Mouse (Mus musculus) left cerebral cortex, postnatal 4 days (tissue): ENCODE measurements around the gene Zbtb16. TPM values are rescaled to one million over a fixed set of nuclear protein-coding genes. Genes with fewer than 3 reads are reported as not detected.

ENCODE experiments used
- DNase-seq: peaks from one replicate; pipeline ENCODE4 v3.0.0-alpha.2; 2022
- intact Hi-C: fragments of 180-260 bp; cut with DNase I; formaldehyde crosslinking; loops from one replicate; pipeline ENCODE4 v1.15.1; 2025
- total RNA-seq, 2 experiments: library from RNA; stranded (reverse); gene quantifications; 2 replicates each; pipeline ENCODE4 v1.2.3; 2021

The Zbtb16 gene
- total RNA-seq, 2 experiments from 2014 or later: 28.9 to 29.6 TPM

DNA sequence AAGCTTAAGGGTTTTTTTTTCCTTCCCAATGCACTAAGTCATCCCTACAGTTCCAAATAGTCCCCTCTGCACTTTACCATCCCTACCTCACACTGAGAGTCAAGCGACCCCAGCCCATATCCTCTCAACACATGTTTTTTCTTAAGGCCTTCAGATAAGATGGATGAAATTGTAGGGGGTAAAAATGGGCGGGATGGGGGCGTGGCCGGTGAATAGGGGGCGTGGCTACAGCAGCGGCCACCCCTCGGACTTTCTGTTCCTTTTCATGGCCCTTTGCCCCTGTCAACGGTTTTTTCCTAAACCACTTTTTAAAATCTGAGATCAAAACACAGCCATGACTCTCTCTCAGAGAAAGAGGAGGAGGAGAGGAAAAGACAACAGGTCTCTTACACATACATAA lies 181.3 kb downstream of the Zbtb16 start:
- no peak for DNase-seq
- intact Hi-C loops: no loop called here

DNA sequence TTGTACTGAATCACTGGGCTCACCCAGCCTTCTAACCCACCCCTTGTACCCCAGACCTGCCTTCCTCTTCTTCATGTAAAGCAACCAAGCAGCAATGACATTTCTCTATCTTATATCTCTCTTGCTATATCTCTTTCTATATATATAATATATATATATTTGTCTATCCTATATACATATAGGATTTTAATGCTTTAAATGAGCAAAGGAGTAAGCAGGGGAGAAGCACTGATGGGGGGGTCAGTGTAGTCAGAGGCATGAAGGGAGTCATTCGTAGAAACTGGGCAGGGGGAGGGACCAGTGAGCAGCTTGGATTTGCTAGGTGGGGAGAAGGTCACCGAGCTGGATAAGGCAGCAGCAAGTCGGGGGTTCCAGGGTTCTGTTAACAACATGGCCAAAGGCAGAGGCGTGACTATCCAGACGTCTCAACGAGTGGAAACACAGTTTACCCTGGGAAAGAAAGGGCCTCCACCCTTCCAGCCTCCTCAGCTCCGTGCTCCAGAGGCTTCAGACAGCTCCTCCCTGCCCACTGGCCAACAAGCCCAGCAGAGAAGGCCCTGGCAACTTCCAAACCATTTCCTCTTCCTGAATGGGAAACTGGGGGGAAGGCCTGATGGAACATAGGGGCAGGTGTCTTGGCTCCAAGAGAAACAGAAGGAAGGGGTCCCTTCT lies 182.5 kb downstream of the Zbtb16 start:
- intact Hi-C loops: no loop called here

DNA sequence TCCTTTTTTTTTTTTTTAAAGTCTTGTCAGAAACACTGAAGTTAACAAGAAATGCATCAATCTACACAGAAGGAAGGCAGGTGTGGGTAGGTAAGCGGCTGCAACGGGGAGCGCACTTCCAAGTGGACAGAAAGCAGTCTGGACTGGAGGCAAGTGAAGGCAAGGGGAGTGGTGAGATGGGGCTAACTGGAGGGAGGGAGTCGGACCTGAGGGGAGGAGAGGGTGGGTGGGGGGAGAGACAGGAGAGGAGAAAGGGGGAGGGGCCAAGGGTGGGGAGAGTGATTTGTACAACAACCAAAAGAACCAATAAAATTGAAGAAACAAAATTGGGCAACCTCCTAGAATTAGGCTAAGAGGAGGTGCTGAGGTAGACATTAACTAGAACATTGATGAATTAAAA lies 184.0 kb downstream of the Zbtb16 start:
- no peak for DNase-seq
- intact Hi-C loops: no loop called here

More for the DNA sequence above, 182.5 kb downstream of the Zbtb16 start:
- DNase-seq: no peak

DNA sequence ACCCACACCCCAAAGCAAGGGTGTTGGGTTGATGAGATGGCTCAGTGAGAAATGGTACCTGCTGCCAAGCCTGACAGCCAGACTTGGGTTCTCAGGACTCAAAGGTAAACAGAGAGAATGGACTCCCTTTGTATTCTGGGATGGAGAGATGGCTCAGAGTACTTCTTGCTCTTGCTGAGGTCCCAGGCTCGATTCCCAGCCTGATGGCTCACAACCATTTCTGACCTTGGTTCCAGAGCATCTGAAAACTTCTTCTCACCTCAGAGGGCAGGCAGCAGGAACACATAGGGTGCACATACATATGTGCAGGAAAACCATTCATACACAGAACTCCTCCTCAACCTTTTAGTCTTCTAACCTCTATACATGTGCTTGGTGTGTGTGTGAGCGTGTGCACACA lies 185.2 kb downstream of the Zbtb16 start:
- intact Hi-C loops: no loop called here
- DNase-seq: no peak

DNA sequence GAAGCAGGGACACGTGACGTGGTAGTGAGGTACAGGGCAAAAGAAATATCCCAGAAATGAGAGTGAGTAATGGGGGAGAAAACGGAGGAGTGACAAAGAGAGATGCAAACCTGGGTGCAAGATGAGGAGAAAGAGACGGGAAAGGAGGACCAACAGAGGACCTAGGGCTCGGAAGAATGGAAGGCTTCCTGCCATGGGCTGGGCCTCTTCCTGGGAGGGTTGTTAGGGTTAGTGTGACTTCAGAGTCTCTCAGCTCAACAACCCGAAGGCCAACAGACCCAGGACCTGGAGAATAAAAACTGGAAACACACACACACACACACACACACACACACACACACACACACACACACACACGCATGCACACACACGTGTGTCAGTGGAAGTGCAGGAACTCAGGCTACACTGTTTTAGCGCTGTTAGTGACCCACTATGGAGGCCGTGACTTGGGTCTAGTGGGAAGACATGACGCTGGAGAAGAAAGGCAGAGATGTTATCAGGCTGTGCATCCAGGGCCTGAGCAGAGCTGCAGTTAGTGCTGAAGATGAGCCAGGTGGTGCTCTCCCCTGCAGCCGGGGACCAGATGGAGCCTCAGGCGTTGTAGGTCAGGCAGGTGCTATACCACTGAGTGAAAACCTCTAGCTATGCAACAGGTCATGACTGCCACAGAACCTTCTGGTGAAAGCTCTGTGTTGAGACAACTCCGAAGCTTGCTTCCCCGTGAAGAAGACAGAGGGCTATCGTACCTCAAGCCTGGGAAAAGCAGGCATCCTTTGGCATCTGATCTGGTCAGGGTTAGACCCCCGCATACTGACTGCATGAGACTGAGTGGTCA lies 186.0 kb downstream of the Zbtb16 start:
- DNase-seq: no peak
- intact Hi-C loops: loop anchor here (2.0 to 5.0 kb wide), 3 partner anchors 245 to 402 kb away; no protein-coding TSS in a partner anchor

DNA sequence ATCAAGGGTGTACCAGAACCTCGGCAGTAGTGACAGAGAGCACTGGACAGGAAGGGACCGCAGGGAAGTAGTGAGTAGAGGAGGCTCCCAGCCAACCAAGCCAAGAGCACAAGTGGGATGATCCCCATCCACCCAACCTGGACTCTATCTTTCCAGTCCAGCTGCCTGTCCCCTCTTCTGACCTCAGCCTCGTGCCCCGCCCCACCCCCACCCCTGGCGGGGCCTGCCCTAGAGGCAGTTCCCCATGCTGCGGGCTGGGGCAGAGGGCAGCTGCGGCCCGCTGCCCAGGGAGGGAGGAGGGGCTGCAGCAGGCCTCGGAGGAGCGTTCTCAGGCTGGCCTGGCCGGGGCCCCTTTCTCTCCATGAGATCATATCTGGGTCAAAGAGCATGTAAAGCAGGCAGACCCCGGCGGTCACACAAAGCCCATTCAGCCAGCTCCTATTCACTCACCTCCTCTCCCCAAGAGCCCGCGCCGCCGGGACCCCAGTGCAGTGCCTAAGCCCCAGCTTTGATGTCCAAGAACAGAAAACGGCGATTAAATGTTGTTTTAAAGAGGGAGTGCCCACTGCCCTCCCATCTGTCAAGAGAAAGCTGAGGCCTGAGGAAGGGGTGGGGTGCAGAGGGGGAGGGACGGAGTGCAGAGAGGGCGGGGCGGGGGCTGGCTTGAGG lies 186.8 kb downstream of the Zbtb16 start:
- intact Hi-C loops: loop anchor here (2.0 to 5.0 kb wide), 3 partner anchors 246 to 403 kb away; no protein-coding TSS in a partner anchor
- DNase-seq: peak; percentile 32

DNA sequence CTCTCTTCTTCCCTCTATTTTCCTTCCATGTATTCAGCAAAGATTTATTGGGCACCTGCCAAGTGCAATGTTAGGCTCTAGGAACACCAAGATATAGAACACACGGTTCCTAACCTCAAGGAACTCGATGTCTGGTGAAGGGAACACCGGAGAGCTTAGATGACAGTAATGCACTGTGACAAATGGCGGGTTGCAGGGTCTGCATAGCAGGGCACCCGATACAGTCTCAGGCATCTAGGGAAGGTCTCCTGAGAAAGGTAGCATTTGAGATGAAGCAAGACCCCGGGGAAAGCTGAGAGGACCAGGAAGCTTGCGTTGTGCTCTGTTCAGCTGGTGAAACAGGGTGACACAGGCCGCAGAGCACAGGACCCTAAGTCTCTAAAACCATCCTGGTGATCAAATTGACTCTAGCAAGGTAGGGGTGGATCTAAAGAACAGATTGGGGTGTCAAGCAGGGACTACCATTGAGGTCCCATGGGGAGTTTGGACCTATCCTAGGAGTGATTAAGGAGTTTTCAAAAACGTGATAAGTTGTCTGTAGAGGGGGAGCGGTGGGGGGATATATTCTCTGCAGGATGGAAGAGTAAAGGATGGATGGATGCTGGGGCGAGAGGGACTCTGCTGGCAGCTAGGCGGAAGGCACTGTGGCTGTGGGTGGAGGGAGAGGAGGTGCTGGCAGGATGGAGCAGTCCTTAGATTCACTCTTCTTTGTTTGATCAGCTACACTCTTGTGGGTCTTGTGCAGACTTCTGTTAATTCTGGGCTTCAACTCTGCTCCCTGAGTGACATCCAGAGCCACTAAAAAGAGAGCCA lies 187.5 kb downstream of the Zbtb16 start:
- intact Hi-C loops: loop anchor here (2.0 to 5.0 kb wide), 3 partner anchors 246 to 404 kb away; no protein-coding TSS in a partner anchor

DNA sequence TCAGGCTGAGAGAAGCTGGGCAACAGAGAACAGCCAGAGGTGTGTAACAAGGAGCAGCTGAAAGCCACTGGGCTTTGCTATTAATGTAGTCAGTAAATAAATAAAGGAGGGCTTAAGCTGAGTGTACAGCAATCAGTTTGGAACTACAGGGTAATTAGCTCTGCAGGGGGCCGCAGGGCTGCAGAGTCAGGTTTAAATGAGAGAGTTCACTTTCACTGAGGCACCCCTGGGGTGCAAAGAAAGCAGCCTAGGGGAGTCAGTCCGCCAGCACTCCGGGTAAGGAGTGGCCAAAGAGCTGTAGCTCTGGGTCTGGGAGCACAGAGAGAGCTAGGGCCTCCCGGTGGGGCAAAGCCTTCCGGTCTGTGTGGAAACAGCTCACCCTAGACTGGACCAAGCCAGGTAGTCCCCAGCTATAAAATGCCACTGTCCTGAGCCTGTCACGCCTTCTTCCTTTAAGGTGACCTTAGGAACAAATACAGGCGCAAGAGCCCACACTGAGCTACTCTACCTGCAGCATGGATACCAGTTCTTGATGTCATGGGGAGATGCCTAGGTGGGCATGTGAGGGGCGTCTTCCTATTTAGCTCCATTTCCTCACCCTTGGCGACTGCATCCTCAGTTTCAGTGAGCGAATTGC lies 188.3 kb downstream of the Zbtb16 start:
- no peak for DNase-seq
- intact Hi-C loops: loop anchor here (2.0 to 5.0 kb wide), 3 partner anchors 247 to 405 kb away; no protein-coding TSS in a partner anchor

More for the DNA sequence above, 187.5 kb downstream of the Zbtb16 start:
- DNase-seq: no peak

DNA sequence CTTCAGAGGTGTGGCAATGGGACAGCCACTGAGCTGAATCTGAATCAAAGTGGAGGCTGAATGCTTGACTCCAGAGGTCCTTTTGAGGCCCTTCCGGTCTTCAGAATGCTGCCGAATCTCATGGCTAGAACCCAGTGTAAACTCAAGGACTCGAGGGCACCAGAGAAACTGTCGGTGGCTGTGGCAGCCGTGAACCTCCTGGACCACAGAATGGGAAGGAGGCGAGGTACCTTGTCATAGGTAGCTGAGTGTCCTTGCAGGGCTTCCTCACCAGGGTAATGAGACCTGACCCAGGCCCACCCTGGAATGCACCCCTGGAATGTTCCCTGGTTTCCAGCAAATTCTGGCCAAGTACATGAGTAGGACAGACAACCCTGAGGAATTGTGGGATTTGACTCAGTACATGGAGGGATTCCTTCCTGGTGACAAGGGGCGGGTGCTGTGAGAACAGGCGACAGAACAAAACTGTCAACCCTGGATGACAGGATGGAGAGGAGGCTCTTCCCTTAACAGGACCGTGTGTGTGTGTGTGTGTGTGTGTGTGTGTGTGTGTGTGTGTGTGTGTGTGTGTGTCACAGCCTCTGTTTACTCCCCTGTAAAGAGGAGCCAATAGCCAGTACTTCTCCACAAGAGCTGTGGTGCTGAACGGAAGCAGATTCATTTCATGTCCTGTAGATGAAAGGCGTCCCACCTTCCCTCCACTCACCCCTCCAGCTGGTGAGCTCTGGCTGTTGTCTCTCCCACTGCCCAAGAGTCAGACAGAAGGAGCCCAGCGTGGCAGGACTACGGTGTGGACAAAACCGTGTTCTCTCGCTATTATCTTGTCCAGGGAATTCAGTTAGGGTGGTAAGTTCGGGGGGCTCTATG lies 189.0 kb downstream of the Zbtb16 start:
- no peak for DNase-seq

DNA sequence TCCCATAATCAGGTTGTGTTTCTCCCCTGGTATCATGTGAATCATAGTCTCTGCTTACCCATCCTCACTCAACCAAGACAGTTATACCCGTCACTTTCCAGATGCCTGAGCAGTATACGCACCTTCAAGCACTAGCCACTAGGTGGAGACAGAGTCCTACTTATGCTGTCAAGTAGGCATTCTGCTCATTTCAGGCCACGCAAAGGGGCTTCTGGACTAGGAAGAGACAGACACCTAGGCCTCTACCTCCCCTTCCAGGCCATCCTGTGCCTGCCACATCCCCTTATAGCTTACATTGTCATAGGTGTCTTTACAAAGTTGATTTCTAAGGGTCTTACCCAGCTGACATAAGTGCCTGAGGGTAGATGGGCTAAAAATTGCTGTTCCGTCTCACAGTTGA lies 189.8 kb downstream of the Zbtb16 start:
- DNase-seq: peak; percentile 74
- intact Hi-C loops: loop anchor here (1.0 to 5.0 kb wide), 3 partner anchors 214 to 406 kb away; no protein-coding TSS in a partner anchor

More for the DNA sequence above, 189.0 kb downstream of the Zbtb16 start:
- intact Hi-C loops: loop anchor here (1.0 to 5.0 kb wide), 3 partner anchors 213 to 405 kb away; no protein-coding TSS in a partner anchor

DNA sequence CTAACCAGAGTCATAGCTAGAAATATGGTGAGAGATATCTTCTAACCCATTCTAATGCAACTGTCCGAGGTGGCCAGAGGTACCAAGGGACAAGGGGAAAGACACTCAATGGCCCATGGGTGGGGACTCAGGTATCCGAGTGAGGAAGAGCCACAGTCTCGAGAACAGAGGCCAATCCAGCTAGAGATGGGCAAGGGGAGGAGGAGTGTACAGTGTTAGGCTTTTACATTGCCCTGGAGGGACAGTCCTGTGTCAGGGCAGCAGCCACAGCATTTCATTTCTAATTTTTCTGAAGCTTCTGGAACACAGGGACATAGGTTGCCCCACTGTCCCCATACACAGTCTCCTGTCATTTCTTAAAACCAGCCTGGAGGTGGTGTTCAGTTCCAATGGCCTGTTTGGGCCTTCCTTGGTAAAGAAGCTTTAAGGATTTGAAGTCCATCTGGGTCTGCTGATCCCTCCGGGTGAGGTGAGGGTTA lies 190.3 kb downstream of the Zbtb16 start:
- DNase-seq: no peak
- intact Hi-C loops: loop anchor here (1.0 to 5.0 kb wide), 3 partner anchors 215 to 407 kb away; no protein-coding TSS in a partner anchor

DNA sequence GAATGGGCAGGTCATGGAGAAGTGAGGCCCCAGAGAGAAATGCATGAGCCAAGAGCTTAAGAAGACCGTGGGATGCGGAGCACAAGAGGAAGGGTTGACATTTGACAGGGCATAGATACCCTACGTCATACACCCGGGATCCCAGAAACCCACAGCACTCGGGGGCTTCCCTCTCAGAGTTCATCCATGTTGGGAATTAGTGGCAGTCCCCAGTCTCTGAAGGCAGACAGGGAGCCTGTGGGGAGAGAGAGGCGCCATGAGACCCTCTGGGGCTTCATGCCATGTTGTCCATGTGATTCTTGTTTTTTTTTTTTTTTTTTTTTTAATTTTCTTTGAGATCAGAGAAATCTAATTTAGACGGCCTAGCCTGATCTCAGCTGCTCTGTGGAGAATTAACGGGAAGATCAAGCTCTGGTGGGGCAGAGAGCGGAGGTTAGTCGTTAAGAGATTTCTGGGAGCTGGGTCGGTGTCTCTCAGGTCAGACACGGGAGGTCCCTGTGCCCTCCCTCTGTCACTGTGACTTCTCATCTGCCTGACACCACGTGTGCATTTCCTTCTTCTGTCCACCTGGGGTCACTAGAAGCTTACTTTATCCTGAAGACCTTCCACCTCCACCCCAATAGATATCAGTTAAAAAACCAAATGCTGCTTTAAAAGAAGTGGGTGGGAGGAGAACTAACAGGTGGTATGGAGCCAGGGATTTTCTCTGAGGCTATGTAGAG lies 190.9 kb downstream of the Zbtb16 start:
- intact Hi-C loops: loop anchor here (5.0 kb wide), 2 partner anchors 327 to 407 kb away; no protein-coding TSS in a partner anchor
- peak; percentile 30 for DNase-seq

DNA sequence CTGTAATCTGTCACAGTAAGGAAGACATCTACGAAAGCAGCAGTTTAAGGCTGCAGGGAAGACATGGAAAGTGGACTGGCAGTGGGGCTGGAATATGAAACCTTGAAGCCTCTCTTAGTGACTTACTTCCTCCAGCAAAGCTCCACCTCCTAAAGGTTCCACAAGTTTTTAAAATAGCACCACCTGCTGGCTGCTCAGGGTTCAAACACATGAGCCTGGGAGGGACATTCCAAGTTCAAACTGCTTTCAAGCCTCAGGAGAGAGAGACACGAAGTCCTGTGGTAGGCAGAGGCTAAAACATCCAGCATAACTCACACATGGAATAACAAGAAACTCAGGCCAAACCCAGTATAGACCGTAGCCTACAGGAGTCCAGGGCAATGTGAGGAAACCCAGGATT lies 191.6 kb downstream of the Zbtb16 start:
- intact Hi-C loops: no loop called here
- no peak for DNase-seq

DNA sequence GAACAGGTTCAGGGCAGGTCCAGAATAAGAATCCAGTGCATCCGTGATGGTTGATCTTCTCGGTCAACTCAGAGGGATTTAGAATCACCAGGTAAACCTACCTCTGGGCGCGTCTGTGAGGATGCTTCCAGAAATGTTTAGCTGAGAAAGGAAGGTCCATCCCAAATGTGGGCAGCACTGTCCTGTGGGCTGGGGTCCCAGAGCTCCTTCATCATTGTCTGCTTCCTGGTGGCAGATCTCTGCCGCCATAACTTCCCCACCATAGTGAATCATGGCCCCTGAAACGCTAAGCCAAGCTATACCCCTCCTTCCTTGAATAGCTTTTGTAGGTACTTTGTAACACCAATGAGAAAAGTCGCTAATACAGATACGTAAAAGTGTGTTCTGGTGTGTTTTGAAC lies 194.4 kb downstream of the Zbtb16 start:
- intact Hi-C loops: no loop called here
- DNase-seq: no peak

DNA sequence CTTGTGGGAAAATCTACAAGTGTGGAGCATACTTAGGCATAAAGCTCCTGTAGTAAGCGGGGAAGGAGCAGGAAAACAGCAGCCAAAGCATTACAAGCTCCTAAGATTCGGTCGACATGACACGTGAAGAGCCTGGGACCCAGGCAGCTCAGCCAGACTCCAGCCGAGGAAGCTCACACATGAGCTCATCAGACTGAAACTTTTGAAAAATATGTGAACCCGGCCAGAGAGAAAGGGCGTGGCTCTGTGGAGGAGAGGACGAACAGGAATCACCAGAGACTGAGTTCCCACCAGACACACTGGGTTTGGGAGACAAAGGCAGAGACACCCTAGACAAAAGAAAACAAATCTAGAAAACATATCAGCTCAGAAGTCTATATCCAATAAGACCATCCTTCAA lies 195.1 kb downstream of the Zbtb16 start:
- no peak for DNase-seq
- intact Hi-C loops: no loop called here

DNA sequence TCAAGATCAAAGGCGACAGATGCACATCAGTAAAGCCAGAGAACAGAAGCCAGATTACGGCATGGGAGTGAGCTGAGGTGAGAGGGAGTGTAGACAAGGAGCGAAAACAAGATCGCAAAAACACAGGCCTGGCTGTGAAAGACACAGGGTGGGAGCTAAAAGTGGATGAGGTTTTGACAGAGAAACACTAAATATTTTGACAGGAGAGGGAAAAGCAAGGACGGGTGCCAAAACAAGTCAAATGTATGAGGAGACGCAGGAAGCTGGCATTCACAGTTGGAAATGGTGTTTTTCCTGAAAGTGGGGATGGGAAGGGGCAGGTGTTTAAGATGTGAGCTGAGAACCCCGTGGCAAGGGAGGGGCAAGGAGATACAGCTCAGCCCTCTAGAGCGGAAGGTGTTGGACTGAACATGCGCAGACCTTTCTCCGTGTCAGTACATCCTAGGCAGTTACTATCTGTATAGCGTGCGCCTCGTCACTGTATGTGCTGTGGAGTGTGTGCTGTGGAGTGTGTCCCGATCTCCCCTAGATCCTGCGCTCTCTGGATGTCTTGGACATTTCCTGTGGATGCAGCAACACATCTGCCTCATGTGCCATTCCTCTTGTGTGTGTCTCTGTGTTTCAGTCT lies 197.7 kb downstream of the Zbtb16 start:
- no peak for DNase-seq
- intact Hi-C loops: no loop called here

DNA sequence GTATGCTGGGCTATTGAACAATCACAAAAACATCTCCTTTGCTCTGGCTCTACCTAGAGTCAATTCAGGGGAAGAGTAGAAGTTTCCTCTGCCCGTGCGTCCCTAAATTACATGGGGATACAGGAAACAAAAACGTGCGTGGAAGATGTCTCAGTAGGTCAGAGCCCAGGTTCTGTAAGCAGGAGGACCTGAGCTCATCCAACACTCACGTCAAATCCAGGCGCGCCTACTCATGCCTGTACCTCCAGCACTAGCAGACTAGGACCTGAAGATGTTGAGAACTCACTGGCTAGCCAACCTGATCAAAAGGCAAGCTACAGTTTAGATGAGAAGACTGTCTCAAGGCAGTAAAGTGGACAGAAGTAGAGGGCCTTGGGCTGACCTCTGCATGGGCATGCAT lies 198.9 kb downstream of the Zbtb16 start:
- DNase-seq: no peak
- intact Hi-C loops: no loop called here
